Mouse (Mus musculus): ENCODE data around the gene Pcif1.
A peak's percentile ranks its signal among the peaks of the same experiment; 100 is the strongest.
"Not testable (repeated sequence)": the region's sequence is repeated elsewhere in the genome, so short reads cannot be mapped to it uniquely, and the experiment has no call there.

Pcif1 gene

DNA sequence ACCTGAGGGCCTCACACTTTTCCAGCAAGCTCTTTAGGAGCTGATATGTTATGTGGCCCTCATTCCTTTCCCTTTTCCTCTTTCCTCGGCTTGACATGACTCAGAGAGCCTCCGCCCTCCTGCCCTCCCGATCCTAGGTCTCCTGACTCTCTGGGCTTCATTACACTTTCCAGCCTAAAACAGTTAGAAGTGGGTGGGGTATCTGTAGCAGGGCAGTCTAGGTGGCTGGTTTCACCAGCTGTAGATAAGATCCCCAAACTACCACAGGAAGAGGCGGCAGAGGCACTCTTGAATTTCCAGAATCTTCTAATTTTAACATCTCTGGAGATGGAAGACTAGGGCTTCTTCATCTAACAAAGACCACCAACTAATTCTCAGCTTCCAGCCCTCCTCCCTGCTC lies 14.5 kb upstream of the Pcif1 start:
- ATAC-seq (ENCODE audit: insufficient number of reproducible peaks, low FRiP score, low TSS enrichment), result no peak

DNA sequence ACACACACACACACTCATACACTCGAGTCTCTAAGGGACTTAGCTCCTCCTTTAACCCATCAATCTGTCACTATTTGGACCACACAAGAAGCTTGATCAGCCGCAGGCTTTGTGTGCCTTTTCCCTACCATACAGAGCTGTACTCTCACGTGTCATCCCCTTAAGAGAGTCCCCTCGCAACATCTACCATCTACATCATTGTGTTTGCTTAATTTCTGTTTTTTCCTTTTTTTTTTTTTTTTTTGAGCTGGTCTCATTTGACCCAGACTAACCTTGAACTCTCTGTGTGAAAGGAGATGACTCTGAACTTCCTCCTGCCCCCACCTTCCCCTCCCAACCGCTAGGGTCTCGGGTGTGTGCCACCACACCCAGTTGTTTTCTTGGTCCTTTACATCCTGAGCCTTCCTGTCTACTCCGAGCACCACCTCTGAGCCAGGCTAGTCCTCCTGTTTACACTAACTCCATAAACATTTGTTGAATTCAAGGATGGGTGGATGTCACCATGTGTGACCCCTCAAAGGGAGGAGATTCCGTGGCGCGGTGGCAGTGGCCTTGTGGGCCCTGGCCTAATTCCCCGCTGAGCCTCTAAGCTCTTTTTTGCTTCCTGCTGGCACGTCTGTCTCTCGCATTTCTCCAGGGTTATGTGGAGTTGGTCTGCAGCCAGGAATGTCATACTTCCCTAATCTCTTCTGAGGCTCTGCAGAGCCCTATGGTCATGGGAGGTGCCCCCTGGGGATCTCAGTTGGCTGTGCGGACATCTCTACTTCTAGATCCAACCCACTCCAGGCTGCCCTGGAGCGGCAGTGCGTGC lies 12.2 kb upstream of the Pcif1 start:
- ATAC-seq (ENCODE audit: insufficient number of reproducible peaks, low FRiP score, low TSS enrichment), result no peak

DNA sequence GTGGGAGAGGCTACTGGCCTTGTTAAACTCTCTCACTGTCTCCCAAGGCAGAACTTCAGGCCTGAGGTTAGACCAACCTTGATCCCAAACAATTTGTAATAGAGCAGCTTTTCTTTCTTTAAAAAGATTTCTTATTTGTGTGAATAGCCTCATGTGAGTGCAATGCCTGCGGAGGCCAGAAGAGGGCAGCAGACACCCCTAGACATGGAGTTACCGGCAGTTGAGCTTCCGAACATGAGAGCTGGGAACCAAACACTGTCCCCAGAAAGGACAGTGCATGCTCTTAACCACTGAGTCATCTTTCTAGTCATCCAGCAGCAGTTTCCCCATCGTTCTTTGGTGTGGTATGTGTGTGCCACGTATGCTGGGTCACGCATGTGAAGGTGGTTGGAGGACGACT lies 11.5 kb upstream of the Pcif1 start:
- ATAC-seq (ENCODE audit: insufficient number of reproducible peaks, low FRiP score, low TSS enrichment), result no peak

DNA sequence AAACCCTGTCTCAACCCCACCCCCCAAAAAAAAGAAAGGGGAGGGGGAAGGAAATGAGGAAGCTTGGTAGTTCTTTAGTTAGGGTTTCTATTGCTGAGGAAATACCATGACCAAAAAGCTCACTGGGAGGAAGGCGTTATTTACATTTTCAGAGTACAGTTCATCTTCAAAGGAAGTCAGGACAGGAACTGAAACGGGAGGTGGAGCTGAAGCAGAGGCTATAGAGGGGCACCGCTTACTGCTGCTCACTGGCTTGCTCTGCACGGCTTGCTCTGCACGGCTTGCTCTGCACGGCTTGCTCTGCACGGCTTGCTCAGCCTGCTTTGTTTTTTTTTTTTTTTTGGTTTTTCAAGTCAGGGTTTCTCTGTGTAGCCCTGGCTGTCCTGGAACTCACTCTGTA lies 10.6 kb upstream of the Pcif1 start:
- ATAC-seq (ENCODE audit: insufficient number of reproducible peaks, low FRiP score, low TSS enrichment), result no peak

DNA sequence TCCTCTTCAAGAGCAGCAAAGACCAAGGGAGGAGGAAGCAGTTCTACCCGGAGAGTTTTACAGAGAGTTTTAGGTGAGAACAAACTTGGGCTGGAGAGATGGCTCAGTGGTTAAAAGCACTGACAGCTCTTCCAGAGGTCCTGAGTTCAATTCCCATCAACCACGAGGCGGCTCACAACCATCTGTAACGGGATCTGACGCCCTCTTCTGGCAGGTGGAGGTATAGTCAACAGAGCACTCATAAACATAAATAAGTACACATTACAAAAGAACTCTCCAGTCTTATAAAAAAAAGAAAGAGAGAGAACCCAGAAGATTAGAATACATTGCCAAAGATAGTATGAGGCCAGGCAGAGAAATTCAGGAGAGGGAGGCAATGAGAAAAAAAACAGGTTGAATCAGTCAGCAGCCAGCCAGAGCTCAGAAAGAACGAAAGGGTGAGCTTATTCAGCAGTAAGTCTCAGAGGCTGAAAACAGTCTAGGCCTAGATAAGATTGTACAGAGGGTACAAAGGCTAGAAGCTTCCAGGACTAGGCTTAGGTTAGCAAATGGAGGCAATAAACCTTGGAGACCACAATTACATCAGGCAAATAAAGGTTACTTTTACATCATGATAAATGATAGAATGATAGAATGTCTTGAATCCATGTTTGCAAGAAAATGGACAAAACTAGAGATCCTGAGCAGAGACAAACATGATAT lies 7.4 kb upstream of the Pcif1 start:
- ATAC-seq (ENCODE audit: insufficient number of reproducible peaks, low FRiP score, low TSS enrichment), result no peak

DNA sequence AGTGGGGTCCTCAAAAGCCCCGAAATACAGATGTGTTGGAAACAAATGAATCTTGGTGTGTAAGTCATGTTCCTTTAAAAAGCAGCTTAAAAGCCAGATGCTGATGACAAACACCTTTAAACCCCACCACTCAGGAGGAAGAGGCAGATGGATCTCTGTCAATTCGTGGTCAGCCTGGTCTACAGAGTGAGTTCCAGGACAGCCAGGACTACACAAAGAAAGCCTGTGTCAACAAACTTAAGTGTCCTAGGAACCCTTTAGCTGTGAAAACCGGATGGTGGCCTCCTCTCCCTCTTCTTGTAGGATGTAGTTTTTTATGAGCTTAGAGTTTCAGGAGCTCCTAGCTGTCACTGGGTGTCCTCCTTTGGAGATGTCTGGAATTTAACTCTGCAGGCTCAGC lies 5.5 kb upstream of the Pcif1 start:
- no peak for ATAC-seq (ENCODE audit: insufficient number of reproducible peaks, low FRiP score, low TSS enrichment)

DNA sequence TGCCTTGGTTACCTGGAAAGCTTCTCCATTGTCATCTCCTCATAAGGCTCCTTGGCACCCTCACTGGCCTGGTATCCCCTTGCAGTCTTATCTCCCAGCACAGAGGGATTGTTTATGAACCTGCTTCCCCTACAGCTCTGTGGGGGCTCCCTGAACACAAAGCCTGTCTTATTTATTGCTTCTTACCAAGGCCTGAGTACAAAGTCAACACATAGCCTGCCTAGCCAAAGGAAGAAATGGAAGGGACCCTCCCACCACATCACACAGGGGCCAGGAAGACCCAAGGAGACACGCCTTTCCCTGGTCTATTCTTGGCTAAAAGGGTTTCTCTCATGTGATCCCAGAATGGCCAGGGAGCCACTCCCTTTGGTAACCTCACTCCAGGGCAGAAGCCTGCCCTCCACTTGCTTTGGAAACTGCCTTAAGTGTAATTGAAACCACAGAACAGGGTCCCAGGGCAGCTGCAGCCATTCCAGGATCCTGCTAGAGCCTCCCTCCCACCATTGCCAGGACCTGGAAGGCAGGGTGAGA lies 4.8 kb upstream of the Pcif1 start:
- no peak for ATAC-seq (ENCODE audit: insufficient number of reproducible peaks, low FRiP score, low TSS enrichment)

DNA sequence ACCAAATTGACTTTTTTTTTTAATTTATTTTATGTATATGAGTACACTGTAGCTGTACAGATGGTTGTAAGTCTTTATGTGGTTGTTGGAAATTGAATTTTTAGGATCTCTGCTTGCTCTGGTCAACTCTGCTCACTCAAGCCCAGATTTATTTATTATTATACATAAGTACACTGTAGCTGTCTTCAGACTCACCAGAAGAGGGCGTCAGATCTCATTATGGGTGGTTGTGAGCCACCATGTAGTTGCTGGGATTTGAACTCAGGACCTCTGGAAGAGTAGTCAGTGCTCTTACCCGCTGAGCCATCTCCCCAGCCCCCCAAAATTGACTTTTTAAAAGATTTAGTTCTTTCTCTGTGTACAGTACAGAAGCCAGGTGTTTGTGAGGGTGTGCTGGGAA lies 3.5 kb upstream of the Pcif1 start:
- not testable (repeated sequence) for ATAC-seq (ENCODE audit: insufficient number of reproducible peaks, low FRiP score, low TSS enrichment)

DNA sequence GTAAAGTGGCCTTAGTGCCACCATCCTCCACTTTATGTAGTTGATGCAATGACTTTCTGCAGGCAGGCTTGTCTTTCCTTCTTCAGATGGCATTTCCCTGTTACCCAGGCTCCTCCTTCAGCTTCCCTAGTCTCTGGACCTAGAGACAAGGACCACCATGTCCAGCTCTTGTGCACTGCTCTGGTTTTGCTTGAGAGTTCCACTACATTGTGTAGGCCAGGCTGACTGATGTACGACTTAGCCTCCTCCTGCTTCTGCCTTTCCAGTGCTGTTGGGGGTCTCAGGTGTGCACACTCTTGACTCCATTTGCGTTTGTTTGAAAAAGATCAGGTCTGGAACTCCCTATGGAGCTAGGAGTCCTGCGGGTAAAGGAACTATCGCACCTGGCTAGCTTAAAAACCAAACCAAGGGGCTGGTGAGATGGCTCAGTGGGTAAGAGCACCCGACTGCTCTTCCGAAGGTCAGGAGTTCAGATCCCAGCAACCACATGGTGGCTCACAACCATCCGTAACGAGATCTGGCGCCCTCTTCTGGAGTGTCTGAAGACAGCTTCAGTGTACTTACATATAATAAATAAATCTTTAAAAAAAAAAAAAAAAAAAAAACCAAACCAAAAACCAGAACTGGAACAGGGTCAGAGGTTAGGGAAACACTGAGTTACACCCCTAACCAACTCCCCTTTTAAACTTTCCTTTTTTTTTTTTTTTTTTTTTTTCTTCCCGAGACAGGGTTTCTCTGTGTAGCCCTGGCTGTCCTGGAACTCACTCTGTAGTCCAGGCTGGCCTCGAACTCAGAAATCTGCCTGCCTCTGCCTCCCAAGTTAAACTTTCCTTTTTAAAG lies 1.5 kb upstream of the Pcif1 start:
- ATAC-seq (ENCODE audit: insufficient number of reproducible peaks, low FRiP score, low TSS enrichment), result not testable (repeated sequence)

DNA sequence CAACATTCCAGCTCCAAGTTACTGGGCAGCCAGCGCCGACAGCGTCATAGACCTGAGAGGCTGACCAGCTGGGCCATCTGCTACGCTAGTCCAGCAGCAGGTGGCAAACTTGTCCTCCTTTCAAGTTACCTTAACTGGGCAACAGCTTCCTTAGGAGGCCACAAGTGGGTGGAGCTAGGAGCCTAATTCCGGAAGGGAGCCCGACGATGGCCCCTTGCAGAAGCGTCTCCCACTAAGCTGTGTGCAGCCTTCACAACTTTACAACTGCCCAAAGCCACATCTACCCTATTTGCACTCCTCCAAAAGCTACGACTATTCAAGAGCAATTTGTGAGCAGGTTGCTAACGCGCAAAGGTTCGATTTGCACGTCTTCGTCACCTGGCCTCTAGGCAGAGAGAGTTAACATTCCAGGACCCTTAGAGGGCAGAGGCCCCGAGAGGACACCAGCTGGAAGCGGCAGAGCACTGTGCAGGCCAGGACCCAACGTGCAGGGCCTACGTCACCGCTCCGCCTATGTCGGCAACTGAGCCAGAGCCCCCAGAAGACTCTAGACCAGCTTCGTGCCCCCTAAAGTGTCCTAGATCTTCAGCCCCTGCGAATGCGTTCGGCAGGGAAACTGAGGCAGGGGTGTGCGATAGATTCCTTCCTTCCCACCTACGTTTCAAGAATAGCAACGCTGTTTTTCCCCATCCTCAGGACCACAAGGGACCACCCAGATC lies 436 bp upstream of the Pcif1 start:
- ATAC-seq (ENCODE audit: insufficient number of reproducible peaks, low FRiP score, low TSS enrichment), result peak; percentile 29; the same call in 1 of the 2 replicates

DNA sequence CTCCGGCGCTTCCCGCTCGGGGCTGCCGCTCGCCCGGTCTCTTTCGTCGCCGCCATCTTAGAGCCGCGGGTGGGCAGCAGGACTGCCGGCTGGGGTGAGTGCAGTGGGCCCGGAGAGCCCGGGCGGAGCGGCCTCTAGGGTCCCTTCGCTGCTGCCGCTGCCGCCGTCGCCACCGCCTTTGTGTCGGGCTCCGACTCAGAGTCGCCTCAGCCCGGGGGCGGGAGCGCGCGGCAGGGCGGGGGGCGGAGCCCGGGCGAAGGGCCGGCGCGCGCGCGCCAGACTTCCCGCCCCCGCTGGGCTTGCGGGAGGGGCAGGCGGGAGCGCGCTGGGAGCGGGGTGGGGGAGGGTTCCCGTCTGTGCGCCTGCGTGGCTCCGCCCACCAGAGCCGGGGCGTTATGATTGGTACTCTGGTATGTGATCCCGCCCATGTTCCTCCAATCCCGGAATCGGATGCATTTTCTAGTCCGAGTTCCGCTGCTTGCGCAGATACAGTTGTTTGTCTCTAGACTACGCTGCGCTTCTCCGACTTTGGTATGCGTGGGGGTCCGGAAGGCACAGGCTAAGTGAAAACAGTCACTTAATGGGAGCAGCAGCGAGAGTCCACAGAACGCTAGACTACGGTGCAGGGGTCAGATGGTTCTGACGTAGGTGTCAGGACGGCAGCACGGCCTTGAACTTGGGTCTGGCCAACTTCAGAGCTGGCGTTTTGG lies 619 bp downstream of the Pcif1 start:
- peak; percentile 71 for ATAC-seq (ENCODE audit: insufficient number of reproducible peaks, low FRiP score, low TSS enrichment)

DNA sequence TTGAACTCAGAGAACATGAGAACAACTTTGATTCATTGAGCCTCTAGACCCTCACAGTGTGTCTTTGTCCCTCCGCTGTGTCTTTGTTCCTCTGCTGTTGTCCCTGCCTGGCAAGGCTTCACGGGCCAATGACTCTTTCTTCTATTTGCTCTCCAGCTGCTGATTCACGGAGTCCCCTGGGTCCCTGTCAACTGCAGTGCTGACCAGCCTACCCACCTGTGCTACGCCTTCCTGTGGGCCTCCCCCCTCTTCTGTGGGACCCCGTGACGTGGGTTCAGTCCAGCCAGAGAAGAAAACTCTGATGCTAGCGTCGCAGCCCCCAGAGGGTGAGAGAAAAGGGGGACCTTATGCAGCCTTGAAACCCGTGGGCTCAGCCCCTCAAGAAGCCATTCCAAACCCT lies 3.5 kb downstream of the Pcif1 start:
- no peak for ATAC-seq (ENCODE audit: insufficient number of reproducible peaks, low FRiP score, low TSS enrichment)

DNA sequence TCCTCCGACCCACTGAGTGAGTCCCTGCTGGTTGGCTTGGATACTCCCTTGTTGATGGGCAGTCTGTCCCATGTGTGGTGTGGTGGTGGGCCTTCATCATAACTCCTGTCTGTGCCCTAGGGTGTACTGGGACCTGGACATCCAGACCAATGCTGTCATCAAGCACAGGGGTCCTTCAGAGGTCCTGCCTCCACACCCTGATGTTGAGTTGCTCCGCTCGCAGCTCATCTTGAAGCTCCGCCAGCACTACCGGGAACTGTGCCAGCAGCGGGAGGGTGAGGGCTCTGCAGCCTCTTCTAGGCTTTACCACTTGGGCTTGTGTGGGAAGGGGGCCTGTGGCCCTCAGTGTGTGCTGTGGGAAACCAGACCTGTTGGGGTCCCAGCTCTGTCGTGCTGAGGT lies 6.7 kb downstream of the Pcif1 start:
- ATAC-seq (ENCODE audit: insufficient number of reproducible peaks, low FRiP score, low TSS enrichment), result no peak

DNA sequence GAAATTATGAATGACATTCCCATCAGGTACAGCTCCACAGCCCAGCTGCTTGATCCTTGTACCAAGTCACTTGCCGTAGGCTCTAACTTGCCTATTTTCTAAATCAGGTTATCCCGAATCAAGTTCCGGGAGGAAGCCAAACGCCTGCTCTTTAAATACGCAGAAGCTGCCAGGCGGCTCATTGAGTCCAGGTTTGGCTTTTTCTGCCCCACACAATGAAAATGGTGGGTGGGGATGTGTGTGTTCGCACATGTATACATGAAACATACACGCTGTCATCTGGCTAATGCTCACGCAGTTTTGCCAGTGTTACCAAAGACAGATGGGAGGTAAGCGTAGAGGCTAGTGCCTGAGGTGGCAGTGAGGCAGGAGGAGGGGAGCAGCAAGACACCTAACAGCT lies 7.5 kb downstream of the Pcif1 start:
- no peak for ATAC-seq (ENCODE audit: insufficient number of reproducible peaks, low FRiP score, low TSS enrichment)

DNA sequence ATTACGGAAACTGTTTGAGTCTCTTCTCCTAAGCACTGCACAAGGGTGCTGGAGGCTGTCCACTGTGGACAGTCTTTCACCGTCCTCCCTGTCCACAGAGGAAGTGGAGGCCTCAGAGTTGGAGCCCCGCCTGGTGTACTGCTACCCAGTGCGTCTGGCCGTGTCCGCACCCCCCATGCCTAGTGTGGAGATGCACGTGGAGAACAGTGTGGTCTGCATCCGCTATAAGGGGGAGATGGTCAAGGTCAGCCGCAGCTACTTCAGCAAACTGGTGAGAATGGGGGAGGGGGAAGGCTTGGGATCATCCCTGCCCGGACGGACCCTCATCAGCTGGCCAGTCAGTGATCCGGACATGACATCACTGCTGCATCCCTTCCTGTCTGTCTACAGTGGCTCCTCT lies 9.9 kb downstream of the Pcif1 start:
- ATAC-seq (ENCODE audit: insufficient number of reproducible peaks, low FRiP score, low TSS enrichment), result no peak

DNA sequence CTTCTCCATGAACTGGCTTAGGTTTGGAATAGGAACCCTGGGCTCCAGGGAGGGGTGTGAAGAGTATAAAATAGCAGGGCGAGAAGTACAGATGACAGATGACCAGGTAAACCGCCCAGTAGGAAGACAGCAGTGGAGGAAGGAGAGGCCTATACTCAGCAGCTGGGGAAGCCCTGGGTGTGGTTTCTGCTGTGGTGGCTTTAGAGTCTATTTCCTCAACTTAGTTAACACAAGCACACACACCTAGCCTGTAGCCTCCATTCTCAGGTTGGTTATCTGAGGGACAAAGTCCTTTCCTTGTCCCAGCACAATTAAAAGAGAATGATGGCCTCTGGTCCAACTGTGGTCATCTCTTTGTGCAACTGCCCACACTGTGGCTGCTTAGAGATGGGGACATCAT lies 10.9 kb downstream of the Pcif1 start:
- ATAC-seq (ENCODE audit: insufficient number of reproducible peaks, low FRiP score, low TSS enrichment), result no peak

DNA sequence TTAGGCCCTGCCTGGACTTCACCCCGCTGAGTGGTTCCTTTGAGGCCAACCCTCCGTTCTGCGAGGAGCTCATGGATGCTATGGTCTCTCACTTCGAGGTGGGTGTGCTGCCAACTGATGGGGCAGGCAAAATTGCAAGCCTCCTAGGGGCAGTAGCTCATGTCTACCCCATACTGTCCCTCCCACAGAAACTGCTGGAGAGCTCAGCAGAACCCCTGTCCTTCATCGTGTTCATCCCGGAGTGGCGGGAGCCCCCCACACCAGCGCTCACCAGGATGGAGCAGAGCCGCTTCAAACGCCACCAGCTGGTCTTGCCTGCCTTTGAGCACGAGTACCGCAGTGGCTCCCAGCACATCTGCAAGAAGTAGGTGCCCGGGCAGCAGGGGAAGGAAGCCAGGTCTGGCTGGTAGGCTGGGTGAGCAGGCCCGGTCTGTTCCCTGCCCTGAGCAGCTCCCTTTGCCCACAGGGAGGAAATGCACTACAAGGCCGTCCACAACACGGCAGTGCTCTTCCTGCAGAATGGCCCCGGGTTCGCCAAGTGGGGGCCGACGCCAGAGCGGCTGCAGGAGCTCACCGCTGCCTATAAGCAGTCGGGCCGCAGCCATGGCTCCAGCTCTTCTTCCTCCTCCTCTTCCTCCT lies 11.4 kb downstream of the Pcif1 start:
- no peak for ATAC-seq (ENCODE audit: insufficient number of reproducible peaks, low FRiP score, low TSS enrichment)

DNA sequence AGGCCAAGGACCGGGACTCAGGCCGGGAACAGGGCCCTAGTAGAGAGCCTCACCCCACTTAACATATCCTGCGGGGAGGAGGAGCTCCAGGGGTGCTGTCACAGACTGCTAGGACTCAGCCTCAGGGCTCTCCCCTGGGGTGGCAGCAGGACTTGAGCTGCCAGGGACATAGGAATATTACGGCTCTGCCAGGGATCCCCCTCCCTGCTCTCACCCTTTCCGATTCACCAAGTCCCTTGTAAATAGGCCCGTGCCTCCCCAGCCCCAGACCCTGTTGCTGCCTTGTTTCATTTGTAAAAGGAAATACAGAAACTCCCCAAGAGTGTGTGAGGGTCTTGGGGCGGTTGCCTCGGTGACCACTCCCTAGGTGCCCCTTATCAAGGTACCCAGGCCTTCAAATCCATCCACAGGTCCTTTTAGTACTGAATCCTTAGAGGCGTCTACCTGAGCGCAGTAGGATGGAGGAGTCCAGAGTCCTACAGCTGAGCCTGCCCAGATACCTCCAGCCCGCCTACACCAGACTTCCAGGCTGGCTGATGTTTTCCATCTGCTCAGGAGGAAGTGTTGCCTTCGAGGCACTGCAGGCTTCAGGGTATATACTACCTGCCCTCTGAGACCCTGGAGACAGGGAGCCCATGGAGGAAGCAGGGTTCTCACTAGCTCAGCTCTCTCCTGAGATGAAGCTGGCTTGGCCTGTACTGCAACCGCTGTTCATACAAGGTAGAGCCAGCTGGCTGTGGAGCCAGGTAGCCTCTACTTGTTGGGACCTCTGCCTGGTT lies 12.1 kb downstream of the Pcif1 start:
- no peak for ATAC-seq (ENCODE audit: insufficient number of reproducible peaks, low FRiP score, low TSS enrichment)
